Mouse (Mus musculus): ENCODE measurements around the gene Gm14408. TPM values are rescaled to one million over a fixed set of nuclear protein-coding genes. Genes with fewer than 3 reads are reported as not detected.

Gm14408 gene
- polyA plus RNA-seq (2015; fragmentation: Illumina TruSeq; extraction: RNeasy Lipid Tissue Mini Kit (QIAGEN cat#74804); ENCODE audit: insufficient read depth, low read depth, low replicate concordance) = not detected

GRCm38 (mm10) chr2:176830840-176831239, at the start of gene Gm14408:
Gm14408 (plus strand) TSS chr2:176831140.

GRCm38 (mm10) chr2:176798312-176798711, 32.6 kb upstream of the Gm14408 start, which contains the start of gene Gm14295:
Gm14295 (plus strand) TSS chr2:176798612.

Other genes with a start within 250 kb of the Gm14408 start
- gene Gm14308, start 194.8 kb upstream of the Gm14408 start, polyA plus RNA-seq (2015; fragmentation: Illumina TruSeq; extraction: RNeasy Lipid Tissue Mini Kit (QIAGEN cat#74804); ENCODE audit: insufficient read depth, low read depth, low replicate concordance) = 0.90 TPM
- gene Zfp973, start 160.6 kb upstream of the Gm14408 start, polyA plus RNA-seq (2015; fragmentation: Illumina TruSeq; extraction: RNeasy Lipid Tissue Mini Kit (QIAGEN cat#74804); ENCODE audit: insufficient read depth, low read depth, low replicate concordance) = 1.6 TPM
- 3.7 TPM for gene Gm14305, start 122.8 kb upstream of the Gm14408 start, polyA plus RNA-seq (2015; fragmentation: Illumina TruSeq; extraction: RNeasy Lipid Tissue Mini Kit (QIAGEN cat#74804); ENCODE audit: insufficient read depth, low read depth, low replicate concordance)
- 2.9 TPM for gene Gm14295, start 32.5 kb upstream of the Gm14408 start, polyA plus RNA-seq (2015; fragmentation: Illumina TruSeq; extraction: RNeasy Lipid Tissue Mini Kit (QIAGEN cat#74804); ENCODE audit: insufficient read depth, low read depth, low replicate concordance)
- 4.0 TPM for gene Gm14296, start 96.7 kb downstream of the Gm14408 start, polyA plus RNA-seq (2015; fragmentation: Illumina TruSeq; extraction: RNeasy Lipid Tissue Mini Kit (QIAGEN cat#74804); ENCODE audit: insufficient read depth, low read depth, low replicate concordance)
- 1.6 TPM for gene Gm14419, start 169.8 kb downstream of the Gm14408 start, polyA plus RNA-seq (2015; fragmentation: Illumina TruSeq; extraction: RNeasy Lipid Tissue Mini Kit (QIAGEN cat#74804); ENCODE audit: insufficient read depth, low read depth, low replicate concordance)
- gene Gm14401, start 243.2 kb downstream of the Gm14408 start, polyA plus RNA-seq (2015; fragmentation: Illumina TruSeq; extraction: RNeasy Lipid Tissue Mini Kit (QIAGEN cat#74804); ENCODE audit: insufficient read depth, low read depth, low replicate concordance) = not detected